Mouse (Mus musculus): Measurements from ENCODE around the gene Pttg1.

DNA sequence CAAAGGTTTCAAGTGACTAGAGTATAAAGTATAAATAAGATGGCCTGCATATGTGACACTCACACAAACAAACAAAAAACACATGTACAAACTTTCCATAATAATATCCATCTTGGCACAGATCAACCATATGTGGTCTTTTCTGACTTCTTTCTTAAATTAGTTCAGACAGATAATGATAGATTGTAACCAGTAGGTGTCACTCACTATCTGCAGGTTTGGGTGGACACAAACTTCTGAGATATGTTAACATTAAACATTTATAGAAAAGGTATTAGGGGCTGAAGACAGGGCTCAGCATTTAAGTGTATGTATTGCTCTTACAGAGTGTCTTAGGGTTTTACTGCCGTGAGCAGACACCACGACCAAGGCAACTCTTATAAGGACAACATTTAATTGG lies 26.2 kb upstream of the Pttg1 start:
- TF ChIP-seq POLR2A (IDR thresholded peaks at IDR 0.05; ENCODE audit: control insufficient read depth, extremely low read depth, insufficient read depth, low read length, poor library complexity) (no peak), CTCF (IDR thresholded peaks at IDR 0.05; ENCODE audit: borderline replicate concordance, control insufficient read depth, extremely low read depth, insufficient read depth, low read length, poor library complexity) (no peak)

Data from thymus, adult 2 months (tissue).